Mouse (Mus musculus) E14TG2a.4 (cell line): ENCODE measurements around the gene Mip.

ENCODE experiments used
- CTCF ChIP-seq: conservative IDR thresholded peaks from 2 replicates; pipeline ENCODE4 v1.5.1; 2014; ENCODE audit warnings: low read length
- POU5F1 ChIP-seq: IDR thresholded peaks from 2 replicates; pipeline ENCODE4 v1.6.1; 2014; ENCODE audit warnings: low read length, borderline replicate concordance

DNA sequence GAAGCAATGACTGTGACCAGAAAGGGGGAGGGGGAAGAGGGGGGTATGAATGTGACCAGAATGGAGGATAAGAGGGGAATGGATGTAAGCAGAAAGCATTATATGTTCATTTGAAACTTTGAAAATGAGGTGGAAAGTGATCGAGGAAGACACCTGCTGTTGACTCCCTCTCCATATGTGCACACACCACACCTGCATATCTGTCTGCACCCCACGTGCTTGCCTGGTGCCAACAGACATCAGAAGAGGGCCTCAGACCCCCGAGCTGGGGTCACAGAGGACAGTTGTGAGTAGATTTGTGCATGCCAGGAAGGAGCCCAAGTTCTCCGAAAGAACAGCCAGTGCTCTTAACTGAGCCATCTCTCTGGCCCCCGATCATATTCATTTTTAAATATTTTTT is 34.3 kb downstream of the Mip start:
- TF ChIP-seq CTCF, result no peak
- TF ChIP-seq POU5F1, result no peak
